Mouse (Mus musculus) CD4-positive naive resting alpha-beta T cell, adult 57 days (primary cell): ENCODE data around the gene Rtl6. TPM values are rescaled to one million over a fixed set of nuclear protein-coding genes. Genes with fewer than 3 reads are reported as not detected.

Experiments used
- total RNA-seq: library from RNA; stranded (reverse); gene quantifications from one replicate; pipeline ENCODE4 v1.2.4, GENCODE M21; 2023

Gene Rtl6
- total RNA-seq: 6.0 TPM

GRCm38 (mm10) chr15:84557189-84557921 lies at the start of gene Rtl6:
Gene Rtl6 (minus strand): TSS chr15:84557823.

Other genes with a start within 250 kb of the Rtl6 start
- 86.6 TPM for gene Parvg, start 233.8 kb downstream of the Rtl6 start, total RNA-seq
- gene Shisal1, start 110.7 kb downstream of the Rtl6 start, total RNA-seq: not detected
- gene Prr5, start 111.8 kb upstream of the Rtl6 start, total RNA-seq: 3.5 TPM
- 0.50 TPM for gene Arhgap8, start 162.2 kb upstream of the Rtl6 start, total RNA-seq